Mouse (Mus musculus) retina, postnatal 7 days (tissue): ENCODE measurements around the gene Sptbn1.
"Not testable (repeated sequence)": the region's sequence is repeated elsewhere in the genome, so short reads cannot be mapped to it uniquely, and the experiment has no call there.

Experiments used
- DNase-seq: peaks from one replicate; pipeline ENCODE4 v3.0.0-alpha.2; 2012; ENCODE audit warnings: low read depth, low spot score

The Sptbn1 gene

DNA sequence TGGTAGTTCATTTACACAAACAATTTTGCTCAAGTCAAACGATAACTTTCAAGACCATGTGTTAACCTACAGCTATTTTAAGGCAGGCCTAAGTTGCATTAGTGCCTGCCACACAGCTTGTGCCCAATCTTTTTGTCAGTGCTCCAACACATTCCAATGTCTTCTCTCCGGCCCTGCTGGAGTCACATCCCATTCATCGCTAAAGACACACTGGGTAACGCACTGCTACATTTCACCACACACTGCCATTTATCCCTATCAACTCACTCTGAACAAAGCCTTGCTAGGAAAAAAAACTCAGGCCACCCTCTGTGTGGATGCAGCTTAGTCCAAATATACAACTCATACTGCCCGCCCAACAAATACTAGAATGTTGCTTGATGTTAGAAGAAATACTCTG is 11.5 kb downstream of the Sptbn1 start:
- DNase-seq, result no peak

DNA sequence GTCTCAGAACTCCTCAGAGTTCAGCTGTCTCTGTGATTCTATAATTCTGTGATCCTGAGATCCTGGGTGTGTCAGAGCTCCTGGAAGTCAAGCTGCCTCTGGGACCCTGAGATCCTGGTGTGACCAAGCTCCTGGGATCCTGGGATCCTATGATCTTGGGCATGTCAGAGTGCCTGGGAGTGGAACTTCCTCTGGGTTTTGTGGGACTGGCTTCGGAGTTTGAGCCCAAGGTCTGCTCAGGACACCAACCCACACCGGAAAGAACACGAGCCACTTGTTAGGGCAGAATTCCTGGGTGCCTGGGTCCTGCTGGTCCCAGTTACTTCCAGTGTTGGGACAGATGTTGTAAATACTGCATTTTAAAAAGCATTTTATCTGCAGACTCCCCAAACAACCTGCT is 12.8 kb downstream of the Sptbn1 start:
- not testable (repeated sequence) for DNase-seq

DNA sequence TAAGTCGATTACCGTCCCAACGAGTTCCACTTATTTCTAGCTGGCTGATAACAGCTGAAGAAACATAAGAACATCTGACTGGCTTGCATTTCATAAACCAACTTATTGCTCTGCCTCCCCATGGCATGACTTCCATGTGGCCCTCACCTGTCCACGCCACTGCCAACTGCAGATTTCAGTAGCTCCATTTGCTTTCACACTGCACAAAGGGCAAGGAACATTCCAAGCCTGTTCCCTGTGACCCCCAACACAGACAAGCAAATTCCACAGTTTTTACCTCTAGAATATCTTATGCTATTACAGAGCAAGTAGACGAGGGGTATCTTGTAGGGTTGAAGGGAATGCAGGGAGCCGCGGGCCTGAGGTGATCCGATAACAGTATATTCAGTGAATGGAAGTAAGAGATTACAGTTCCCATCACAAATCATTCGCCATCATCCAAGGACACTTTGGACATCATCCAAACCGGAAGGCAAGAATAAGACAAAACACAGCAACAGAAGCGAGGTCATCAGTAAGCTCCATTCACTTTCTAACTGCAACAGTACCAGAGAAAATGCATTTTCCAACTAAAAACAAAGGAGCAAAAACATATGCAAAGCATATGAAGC is 16.6 kb downstream of the Sptbn1 start:
- DNase-seq, result no peak

DNA sequence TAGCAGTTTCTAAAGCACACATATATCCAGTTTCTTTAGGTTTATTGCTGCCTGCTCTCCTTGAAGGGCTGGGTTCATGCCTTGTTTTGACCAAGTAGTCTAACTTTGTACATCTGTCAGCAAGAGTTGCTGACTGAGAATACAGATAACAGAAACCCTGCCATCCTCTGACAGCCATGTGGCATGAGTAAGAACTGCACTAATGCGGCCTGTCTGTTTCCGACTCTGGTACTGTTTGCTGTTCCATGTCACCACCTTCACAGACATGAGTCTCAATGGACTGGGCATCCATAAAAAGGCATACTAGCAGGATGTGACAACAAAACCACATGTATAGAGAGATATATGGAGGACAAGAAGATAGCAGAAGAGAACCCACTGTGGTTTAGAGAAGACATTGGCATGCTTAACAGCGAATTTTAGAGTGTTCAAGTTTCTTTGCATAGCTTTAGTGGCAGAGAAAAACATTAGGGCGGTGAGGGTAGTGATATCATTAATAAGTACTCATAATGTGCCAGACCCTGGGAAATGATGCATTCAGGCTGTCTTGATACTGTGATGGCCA is 18.4 kb downstream of the Sptbn1 start:
- no peak for DNase-seq

DNA sequence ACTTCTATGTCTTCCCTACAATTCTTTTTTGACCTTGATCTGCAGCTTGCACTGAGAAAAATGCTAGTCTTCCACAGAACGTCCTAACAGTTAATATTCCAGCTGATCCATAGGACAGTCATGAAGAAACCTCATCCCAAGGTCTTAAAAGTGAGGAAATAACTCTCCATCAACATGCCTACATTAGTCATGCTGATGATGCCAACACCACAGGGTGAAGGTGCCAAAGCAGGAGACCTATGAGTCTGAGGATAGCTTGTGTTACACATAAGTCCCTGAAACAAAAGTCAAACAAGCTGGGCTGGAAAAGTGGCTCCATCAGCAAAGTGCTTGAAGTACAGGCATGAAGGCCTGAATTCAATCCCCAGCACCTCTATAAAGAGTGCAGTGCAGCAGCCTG is 20.9 kb downstream of the Sptbn1 start:
- DNase-seq, result no peak

DNA sequence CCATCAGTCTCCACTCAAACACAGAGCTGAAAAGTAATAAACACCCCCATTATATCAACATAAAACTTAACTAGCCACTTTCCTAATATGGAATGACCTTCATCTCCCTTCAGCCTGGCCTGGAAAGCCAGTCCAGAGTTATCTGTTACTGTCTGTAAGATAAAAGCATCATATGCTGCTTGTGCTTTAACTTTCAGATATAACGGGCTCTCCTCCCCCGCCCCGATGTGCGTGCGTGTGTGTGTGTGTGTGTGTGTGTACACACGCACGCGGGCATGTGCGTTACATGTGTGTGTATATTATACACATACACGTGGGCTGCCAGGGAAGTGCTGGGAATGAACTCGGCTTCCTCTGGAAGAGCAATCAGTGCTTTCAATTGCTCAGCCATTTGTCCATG is 21.8 kb downstream of the Sptbn1 start:
- DNase-seq, result no peak

DNA sequence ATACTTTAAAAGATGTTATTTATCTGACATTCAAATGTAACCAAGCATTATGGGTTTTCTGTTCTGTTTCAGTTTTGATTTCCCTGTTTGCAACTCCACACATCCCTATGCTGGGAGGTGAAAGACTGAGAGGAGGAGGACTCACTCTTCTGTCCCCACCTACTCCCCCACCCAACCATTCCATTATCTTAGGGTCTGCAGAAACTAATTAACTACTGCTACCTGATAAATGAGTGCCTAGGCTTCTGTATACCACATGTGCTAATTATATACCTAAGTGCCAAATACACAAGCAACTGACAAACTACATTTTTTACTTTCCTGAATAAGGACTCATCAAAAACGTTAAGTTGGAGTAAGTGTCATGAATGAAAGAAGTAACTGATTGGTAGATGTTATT is 23.8 kb downstream of the Sptbn1 start:
- DNase-seq, result no peak

DNA sequence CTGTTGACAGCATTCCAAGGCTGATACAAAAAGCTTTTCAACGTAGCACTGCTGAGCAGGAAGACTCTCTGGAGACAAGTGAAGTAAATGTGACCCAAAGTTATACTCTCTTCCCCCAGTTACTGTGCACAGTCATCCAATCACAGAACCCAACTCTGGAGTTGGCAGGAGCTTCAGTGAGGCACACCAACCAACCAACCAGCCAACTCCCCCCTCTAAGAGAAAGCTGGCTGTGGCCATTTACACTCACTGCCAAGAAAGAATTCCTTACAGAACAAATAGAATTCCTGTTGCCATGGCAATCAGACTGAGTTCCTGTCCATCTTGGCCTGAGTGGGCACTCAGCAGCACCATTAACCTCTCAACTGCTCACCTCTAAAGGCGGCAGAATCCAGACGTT is 24.4 kb downstream of the Sptbn1 start:
- no peak for DNase-seq

DNA sequence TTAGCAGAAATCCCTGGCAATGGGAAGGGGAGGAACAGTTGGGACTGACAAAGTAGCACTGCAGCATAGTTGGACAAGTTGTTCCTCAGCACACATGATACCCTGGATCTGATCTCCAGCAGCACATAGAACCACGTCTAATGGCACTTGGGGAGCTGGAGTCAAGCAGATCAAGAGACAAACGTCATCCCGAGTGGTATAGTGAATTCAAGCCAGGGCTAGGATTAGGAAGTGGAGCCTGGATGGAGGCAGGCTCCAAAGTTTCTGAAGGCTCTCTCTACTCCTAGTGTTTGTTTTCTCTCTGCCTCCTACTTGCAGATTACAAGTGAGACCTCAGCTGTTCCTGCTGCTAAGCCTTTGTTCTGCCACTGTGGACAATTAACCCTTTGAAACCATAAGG is 27.1 kb downstream of the Sptbn1 start:
- DNase-seq, result no peak

DNA sequence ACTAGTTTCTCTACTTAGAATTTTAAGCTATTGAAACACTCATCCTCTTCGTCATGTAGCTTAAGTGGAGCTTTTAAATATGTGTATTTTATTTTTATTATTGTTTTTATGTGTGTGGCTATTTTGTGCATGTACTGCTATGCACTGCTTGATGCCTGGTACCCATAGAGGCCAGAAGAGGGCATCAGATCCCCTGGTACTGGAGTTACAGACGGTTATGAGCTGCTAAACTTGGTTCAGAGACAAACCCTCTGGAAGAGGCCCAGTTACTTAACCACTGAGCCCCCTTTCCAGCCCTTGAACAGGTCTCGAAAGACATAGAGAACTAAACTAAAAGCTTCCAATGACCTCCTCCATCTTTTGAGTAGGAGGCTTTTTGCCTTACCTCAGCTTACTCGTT is 30.0 kb downstream of the Sptbn1 start:
- DNase-seq, result no peak

DNA sequence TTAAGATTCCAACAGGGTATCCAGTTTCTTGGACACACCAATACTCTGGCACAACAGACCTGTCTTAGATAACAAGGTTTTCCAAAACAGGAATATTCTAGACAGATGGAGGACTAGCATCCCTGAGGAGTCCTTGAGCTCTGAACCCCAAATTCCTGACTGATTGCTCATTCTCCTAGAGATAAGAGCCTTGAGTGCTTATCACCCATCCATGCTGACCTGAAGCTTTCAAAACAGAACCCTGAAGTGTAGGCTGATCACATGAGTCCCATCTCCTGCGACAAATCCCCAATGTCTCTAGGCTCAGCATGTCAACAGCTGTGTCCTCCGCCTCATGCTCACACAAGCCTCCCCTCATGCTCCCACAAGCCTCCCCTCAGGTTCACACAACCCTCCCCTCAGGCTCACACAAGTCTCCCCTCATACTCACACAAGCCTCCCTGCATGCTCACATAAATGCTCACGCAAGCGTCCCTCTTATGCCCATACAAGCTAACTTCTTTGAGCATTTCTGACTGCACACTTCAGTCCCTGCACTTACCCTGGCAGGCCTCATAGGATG is 31.2 kb downstream of the Sptbn1 start:
- DNase-seq, result no peak

DNA sequence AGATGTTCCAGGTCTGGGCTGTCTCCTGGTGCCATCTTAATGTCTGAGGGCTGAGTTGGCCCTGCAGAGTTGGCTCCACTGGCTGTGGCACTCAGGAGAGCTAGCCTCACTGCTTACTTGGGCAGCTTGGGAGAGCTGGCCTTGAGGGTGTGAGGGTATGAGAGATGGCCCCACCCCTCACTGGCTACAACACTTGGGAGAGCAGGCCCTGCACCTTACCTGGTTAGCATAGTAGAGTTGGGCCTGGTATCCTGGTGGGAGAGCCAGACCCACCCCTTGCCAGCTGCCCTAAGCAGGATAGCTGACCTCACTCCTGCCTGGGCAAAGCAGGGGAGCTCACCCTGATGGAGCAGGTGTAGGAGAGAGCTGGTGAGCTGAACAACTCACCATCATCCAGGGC is 32.3 kb downstream of the Sptbn1 start:
- DNase-seq, result no peak

DNA sequence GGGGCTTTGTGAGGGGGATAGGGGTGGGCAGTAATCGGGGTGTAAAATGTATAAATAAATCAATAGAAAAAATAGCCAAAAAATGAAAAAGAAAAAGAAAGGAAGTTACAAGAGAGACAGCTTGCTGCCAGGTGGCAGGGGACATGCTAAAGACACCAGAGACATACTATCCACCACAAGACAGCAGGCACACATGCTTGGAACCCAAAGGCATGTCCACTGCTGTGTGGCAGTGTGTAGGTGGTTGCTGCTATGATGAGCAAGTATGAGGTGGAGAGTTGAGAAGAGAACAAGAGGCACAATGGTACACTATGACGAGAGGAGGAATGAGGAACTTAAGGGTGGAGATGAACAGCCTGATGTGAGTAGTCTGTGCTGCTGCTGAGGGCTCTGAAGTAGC is 32.8 kb downstream of the Sptbn1 start:
- no peak for DNase-seq

DNA sequence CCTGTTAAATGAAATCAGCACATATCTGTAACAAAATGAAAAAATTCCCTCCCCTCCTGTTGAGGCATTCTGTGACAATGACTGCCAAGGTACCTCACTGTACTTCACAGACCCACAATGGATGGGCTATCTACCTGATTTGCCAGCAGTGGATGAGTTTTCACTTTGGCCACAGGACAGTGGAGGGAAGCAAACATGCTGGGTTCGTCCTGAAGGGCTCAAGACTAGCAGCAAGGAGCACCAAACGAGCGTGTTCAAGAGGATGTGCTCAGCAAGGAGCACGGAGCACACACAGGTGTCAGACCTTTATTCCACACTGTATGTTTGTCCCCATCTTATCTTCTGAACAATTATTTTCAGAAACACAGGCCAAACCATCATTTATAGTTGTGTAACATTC is 34.0 kb downstream of the Sptbn1 start:
- no peak for DNase-seq

DNA sequence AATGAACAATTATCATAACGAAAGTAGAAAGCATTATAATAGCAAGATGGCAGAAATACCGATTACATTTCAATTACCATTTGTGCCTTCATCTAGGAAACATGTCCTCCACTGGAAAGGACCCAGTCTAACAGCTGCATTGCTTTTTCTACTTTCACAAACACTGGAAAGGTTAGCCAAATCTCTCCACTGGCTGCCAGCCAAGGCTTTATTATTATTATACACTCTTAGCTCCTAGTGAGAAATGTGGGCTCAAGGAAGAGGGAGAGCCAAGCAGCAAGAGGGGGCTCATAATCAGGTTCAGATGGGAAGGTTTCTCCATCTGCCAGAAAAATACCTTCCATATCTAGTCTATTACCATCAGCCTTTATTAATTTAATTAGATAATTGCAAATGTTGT is 35.9 kb downstream of the Sptbn1 start:
- DNase-seq, result no peak

DNA sequence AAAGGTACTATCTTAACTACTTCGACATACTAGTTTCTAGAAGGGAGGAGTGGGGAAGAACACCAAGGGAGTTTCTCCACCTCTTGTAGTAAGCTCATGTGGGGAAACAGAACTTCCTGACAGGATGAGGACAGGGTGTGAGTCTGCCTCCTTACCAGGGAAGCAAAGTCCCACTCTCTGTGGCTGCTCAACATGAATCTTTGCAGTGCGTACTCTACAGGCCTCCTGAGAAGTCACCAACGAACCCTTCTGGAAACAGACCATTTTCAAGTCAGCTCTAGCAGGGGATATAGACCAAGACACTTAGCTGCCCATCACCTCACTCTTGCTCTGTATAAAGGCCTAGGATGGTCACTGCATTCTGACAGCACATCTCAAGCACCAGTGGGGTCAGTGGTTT is 36.6 kb downstream of the Sptbn1 start:
- no peak for DNase-seq

DNA sequence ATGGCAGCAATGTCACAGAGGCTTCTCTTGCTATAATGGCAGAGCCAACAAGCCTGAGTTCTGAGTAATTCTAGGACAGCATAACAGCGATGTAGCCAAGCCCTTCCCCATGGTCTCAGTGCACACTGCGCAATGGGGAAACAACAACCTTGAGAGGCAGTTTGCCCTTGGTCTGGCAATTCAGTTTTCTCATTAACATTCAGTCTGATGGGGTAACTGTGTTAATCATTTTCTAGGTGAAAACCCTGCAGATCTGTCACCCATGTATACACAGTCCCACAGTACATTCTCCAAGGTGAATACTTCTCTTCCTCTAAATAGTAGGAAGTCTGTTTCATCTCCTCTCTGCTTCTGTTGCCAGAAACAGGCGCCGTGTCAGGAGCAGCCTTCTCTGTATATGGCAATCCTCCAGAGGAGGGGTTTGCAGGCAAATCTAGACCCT is 37.6 kb downstream of the Sptbn1 start:
- no peak for DNase-seq

DNA sequence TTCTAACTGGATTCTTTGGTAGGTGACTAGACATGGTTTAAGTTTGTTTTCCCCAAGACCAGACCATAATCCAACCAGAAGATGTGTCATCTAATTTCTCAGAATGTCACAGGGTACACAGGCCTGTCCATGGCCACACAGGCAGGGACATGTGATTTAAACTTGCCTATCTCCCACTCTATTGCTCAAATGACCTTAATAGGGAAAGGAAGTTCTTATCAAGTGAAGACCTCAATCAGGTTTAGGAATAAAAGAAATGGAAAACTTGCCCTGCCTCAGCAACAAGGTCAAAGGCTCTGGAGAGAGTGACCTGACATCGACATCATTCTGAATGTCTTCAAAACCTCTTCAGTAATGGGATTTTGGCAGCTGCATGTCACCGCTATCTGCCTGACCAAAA is 41.2 kb downstream of the Sptbn1 start:
- DNase-seq, result no peak

DNA sequence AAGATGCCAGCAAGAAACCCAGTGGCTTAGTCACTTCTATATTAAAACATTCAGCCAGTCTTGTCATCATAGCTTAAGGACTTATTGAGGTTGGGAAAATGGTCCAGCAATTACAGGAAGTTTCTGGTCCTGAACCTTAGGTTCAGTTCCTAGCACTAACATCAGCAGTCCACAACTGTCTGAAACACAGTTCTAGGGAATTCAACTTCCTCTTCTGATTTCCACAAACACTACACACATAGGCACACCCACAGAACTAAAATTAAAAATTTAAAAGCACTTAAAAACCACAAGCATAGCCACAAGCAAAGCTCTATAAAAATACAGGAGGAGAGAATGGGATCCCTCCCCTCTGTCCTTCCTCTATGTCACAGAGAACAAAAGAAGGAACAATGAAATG is 43.4 kb downstream of the Sptbn1 start:
- no peak for DNase-seq

DNA sequence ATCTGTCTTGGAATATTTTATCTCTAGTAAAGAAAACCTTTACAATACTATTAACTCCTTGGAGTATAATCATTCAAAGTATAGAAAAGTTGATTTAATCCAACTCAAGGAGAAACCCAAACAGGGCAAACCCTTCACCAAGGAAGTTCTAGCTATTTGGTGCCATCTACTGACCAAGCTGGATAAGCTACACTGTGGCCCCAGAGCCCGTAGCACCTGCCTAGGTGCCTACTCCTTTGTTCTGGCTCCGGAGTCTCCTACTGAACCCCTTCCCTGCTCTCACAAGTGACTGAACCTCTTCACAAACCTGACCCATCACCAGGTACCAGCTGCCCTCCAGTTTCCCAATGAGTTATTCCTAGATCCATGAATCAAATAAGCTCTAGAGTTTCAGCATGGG is 45.3 kb downstream of the Sptbn1 start:
- no peak for DNase-seq

DNA sequence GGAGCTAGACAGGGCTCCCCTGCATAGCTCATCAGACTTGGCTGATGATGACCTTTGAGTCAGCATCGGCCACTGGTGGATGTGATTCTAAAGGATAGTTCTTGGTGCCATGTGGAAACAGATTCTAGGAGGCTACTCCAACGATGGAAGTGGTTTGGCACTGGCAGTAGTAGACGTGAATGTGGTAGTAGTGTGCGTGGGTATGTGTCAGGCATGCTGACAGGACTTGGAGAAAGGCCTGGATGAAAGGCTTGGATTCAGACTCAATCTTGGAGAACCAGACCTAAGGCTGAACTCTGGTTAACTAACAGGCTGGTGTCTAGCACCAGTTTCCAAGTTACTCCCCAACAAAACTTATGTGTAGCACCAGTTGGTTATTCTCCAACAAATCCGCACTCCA is 46.9 kb downstream of the Sptbn1 start:
- DNase-seq, result no peak

DNA sequence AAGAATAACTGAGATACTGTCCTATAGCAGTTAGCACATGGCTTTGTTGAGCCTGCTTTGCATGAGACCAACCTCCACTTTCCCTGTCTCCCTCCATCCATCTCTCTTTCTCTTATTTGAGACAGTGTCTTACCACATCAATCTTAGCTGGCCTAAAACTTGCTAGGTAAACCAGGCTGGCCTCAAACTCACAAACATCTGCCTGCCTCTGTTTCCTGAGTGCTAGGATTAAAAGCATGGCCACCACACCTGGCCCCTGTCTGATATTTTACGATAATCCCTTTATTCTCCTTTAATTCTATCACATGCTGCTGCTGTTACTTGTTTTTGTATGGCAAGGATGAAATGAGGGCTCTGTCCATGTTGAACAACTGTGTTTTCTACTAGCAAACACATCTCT is 49.6 kb downstream of the Sptbn1 start:
- no peak for DNase-seq

DNA sequence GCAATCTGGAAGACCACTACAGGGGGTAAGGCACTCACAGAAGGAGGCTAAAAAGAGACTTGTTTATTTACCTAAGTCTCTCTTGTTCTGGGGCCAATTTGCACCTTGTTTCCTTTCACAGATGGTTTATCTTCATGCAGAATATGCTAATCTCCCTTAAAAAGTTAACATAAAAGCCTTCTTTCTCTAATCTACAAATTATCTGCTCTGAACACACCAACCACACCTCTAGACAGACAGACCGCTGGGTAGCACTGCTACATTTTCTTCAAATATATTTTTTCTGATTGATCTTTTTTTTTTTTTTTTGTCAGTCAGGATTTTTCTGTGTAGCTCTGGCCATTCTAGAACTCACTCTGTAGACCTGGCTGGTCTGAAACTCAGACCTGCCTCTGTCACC is 50.5 kb downstream of the Sptbn1 start:
- no peak for DNase-seq
